Mouse (Mus musculus): Measurements from ENCODE around the gene Wipi1.
A peak's percentile ranks its signal among the peaks of the same experiment; 100 is the strongest.

The Wipi1 gene

GRCm38 (mm10) chr11:109543466-109543865, 68.3 kb downstream of the Wipi1 start:
- DNase-seq (ENCODE audit: low read depth) = no peak

DNA sequence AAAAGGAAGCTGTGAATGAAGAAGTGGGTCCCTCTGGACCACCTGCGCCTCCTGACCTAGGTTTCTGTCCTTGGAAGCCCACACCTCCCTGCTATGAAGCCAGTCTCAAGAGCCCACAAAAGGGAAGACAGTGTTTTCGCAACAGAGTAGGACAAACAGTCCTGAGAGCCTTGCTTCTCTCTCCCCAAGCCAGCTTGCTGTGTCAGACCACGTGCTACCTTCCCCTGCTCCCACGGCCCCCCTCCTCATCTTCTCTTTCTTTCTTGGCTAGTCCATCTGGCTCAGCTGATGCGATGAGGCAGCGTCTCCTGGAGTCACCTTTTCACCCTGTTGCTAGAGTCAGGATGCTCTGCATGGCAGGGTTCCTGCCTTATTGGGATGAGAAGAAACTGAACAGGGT, 72.5 kb downstream of the Wipi1 start:
- DNase-seq (ENCODE audit: low read depth) = peak; percentile 30

- no peak for DNase-seq (ENCODE audit: low read depth)
These were observed 74.8 kb downstream of the Wipi1 start for GRCm38 (mm10) chr11:109536939-109537338.

- no peak for DNase-seq (ENCODE audit: low read depth)
These were observed 75.8 kb downstream of the Wipi1 start for GRCm38 (mm10) chr11:109535966-109536365.

DNA sequence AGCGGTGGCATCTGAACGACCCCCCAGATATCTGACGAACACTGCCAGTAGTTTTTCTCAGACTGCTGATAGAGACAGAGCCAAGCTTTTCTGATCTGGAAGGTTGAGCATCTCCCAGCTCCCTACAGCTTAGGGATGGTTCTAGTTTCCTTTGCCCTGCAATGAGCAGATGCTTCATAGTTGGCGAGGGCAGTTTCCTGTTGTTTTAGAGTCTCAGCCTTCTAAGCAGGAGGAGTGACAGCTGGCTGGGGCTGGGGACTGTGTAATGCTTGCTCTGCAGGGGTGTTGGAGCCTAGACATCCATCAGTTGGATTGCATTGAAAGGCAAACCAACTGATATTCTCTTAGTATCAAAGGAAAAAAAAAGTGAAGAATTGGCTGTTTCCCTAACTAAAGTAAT, 81.7 kb downstream of the Wipi1 start:
- DNase-seq (ENCODE audit: low read depth) = no peak

GRCm38 (mm10) chr11:109525571-109525970, 86.2 kb downstream of the Wipi1 start:
- no peak for DNase-seq (ENCODE audit: low read depth)

- DNase-seq (ENCODE audit: low read depth) = no peak
These were observed 86.9 kb downstream of the Wipi1 start for GRCm38 (mm10) chr11:109524869-109525268.

Measured in NIH3T3 (cell line).